Mouse (Mus musculus) neural tube, embryonic 15.5 days (tissue): Measurements from ENCODE around the gene Shroom3. TPM values are rescaled to one million over a fixed set of nuclear protein-coding genes. Genes with fewer than 3 reads are reported as not detected.

Source experiments
- ATAC-seq: fragments of 200-750 bp; cut with Nextera tagmentation; 2 replicates; pipeline ENCODE4 v1.8.0; 2017; ENCODE audit warnings: mild to moderate bottlenecking, moderate TSS enrichment, moderate library complexity; ENCODE audit not compliant: low FRiP score
- H3K27ac ChIP-seq: fragments of 300-500 bp; sonication (generic); replicated peaks from 2 replicates; pipeline ENCODE4 v1.5.1; 2015; ENCODE audit warnings: mild to moderate bottlenecking, inconsistent platforms
- H3K27me3 ChIP-seq: fragments of 300-500 bp; sonication (generic); replicated peaks from 2 replicates; pipeline ENCODE4 v1.6.1; 2015; ENCODE audit warnings: inconsistent platforms
- H3K36me3 ChIP-seq: fragments of 300-500 bp; sonication (generic); 2 replicates; pipeline ENCODE4 v1.6.1; 2015; ENCODE audit warnings: inconsistent platforms
- H3K4me1 ChIP-seq: fragments of 300-500 bp; sonication (generic); 2 replicates; pipeline ENCODE4 v1.6.1; 2015; ENCODE audit warnings: inconsistent platforms
- H3K4me2 ChIP-seq: fragments of 300-500 bp; sonication (generic); 2 replicates; pipeline ENCODE4 v1.6.1; 2015; ENCODE audit warnings: inconsistent platforms, mild to moderate bottlenecking, moderate library complexity
- H3K4me3 ChIP-seq: fragments of 300-500 bp; sonication (generic); replicated peaks from 2 replicates; pipeline ENCODE4 v1.5.1; 2015; ENCODE audit warnings: mild to moderate bottlenecking, inconsistent platforms
- H3K9ac ChIP-seq: fragments of 300-500 bp; sonication (generic); replicated peaks from 2 replicates; pipeline ENCODE4 v1.6.1; 2015; ENCODE audit warnings: mild to moderate bottlenecking, inconsistent platforms
- H3K9me3 ChIP-seq: fragments of 300-500 bp; sonication (generic); replicated peaks from 2 replicates; pipeline ENCODE4 v1.6.1; 2016; ENCODE audit warnings: inconsistent platforms
- WGBS: fragments of 180-500 bp; shearing (Covaris S2); methylation state at CpG from one replicate; pipeline ENCODE4 v1.1.7; 2015; ENCODE audit warnings: mixed read lengths; 5-methylcytosine and 5-hydroxymethylcytosine counted together
- polyA plus RNA-seq: library from polyadenylated mRNA; unstranded; fragments of >200 nt; fragmentation: Nextera tagmentation; extraction: Ambion mirVana; gene quantifications from 2 replicates; pipeline ENCODE4 v1.2.1, GENCODE M21; 2015

Shroom3 gene
- polyA plus RNA-seq, 1 experiment from 2014 or later, result 1.8 TPM

DNA sequence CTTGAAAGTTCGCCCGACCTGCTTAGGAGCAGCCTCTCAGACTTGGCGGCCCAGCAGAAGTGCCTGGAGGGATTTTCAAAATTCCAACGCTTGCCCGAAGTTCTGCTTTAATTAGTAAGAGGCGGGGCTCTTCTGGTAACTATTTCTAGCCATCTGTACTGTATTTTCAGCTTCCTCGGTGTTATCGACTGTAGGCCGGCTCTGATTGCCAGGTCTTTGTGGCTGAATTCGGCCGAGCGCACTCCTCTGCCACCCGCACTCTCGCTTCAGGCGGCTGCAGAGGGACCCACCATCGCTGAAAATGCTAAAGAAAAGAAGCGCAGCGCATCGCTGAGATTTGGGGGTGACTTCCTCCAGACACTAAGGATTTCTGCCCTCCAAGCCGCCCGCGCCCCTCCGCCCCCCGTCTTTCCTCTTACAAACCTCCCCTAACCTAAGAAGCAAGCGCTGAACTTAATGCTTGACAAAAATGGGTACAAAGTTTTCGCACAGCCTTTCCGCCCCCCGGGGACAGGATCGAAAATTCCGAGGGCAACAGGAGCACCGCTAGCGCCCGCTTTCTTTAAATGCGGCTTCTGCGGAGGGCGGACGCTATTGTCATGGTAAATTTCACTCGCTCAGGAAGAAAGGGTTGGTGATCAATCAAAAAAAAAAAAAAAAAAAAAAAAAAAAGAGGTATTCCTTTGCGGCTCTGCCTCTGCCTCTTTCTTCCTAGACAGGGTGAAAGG lies 450 bp upstream of the Shroom3 start:
- peak; percentile 28; the same call in 1 of the 2 replicates for ATAC-seq
- Histone ChIP-seq H3K9ac (peak overlapping the region; percentile 59), H3K4me3 (peak overlapping the region; percentile 51), H3K4me1 (peaks cover 12% of the 10 kb centered on the region), H3K4me2 (peak overlapping the region; percentile 98), H3K9me3 (no peaks in the 10 kb centered on the region), H3K36me3 (no peaks in the 10 kb centered on the region), H3K27me3 (peaks cover 5% of the 10 kb centered on the region; the same call in 1 of the 2 replicates), H3K27ac (peak overlapping the region; percentile 45; the same call in 1 of the 2 replicates)
- under 1% methylated on average over 39 of the region's 39 CpGs for WGBS

DNA sequence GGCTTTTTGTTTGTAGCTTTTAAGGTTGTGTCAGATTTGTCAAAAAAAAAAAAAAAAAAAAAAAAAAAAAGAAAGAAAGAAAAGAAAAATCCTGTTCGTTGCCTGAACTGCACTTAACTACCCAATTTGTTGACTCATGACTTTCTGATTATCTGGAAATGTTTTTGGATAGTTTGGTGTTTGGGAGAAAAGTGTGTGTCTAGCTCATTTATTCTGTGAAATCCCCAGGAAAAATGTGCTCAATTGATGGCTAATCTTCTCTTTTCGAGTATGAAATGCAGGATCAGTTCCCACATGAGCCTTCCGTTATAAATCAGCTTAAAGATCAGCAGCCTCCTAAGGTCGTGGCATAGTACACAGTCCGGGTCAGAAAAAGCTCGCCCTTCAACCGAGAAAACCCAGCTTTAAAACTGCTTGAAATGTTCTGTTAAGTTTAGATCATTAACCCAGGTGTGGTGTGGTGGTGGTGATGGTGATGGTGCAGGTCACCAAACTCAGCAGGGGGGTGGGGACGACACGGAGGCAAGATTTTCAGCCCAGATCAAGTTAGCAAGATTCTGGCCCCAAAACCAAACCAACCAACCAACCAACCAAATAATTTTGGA lies 738 bp downstream of the Shroom3 start:
- peaks cover 12% of the 10 kb centered on the region for H3K4me1 ChIP-seq
- H3K9me3 ChIP-seq, result no peaks in the 10 kb centered on the region
- no peaks in the 10 kb centered on the region for H3K36me3 ChIP-seq
- 24% methylated on average over 9 of the region's 9 CpGs for WGBS
- peak overlapping the region; percentile 51 for H3K4me3 ChIP-seq
- H3K27me3 ChIP-seq, result peaks cover 5% of the 10 kb centered on the region; the same call in 1 of the 2 replicates
- H3K4me2 ChIP-seq, result peak overlapping the region; percentile 98
- no peak overlapping the region for H3K9ac ChIP-seq
- no peak overlapping the region for H3K27ac ChIP-seq
- no peak for ATAC-seq

DNA sequence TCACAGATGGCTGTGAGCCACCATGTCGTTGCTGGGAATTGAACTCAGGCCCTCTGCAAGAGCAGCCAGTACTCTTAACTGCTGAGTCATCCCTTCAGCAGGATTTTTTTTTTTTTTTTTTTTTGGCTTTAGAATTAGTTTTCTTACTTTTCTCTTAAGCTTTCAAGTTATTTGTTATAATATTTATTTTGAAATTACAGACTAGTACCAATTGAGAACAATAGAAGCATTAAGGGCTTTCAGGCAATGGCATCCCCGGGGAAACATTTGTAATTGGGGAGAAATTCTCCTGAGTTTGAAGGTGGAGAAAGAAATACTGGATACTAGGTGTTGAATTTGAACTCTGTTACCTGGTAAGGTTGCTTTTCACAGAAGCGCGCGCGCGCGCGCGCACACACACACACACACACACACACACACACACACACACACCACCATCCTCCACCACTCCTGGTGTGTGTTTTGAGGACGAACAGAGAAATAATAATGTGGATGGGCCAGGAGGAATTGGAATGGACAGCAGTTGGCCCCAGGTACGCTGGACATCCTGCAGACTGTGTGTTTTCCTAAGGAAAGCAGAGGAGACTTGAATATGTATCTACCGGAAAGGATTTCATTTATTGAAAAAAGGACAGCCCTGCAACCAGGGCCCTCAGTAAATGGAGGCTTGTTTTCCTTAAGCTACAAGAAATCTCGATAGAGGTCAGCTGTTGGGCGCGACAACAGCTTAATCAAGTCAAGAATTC lies 1.7 kb downstream of the Shroom3 start:
- Histone ChIP-seq H3K4me1 (peaks cover 12% of the 10 kb centered on the region), H3K36me3 (no peaks in the 10 kb centered on the region), H3K4me3 (0 out of 2 replicates have a peak overlapping the region, but pooled peaks have one; percentile 8), H3K27ac (peak overlapping the region; percentile 14; the same call in 1 of the 2 replicates), H3K4me2 (peak overlapping the region; percentile 19), H3K27me3 (peaks cover 5% of the 10 kb centered on the region; the same call in 1 of the 2 replicates), H3K9ac (no peak overlapping the region), H3K9me3 (no peaks in the 10 kb centered on the region)
- WGBS, result 90% methylated on average over 16 of the region's 16 CpGs
- ATAC-seq, result no peak

DNA sequence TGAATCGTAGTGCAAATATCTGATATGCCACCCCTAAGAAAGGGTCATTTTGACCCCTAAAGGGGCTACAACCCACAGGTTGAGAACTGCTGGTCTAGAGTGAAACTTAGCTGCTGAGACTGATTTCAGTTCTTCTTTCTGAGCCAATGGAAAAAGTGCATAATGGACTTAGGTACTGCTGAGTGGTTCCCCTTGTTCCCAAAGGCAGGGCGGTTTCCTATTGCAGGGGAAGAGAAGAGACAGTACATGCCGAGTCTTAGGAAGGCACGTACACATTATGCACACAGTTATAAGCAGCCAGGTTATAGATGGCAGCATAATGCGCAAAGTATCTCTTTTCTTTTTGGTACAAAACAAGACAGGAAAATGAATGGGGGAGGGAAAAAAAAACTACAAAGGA lies 4.9 kb downstream of the Shroom3 start:
- ATAC-seq, result no peak
- WGBS, result 83% methylated on average over 5 of the region's 5 CpGs
- H3K27ac ChIP-seq, result no peak overlapping the region
- H3K36me3 ChIP-seq, result no peaks in the 10 kb centered on the region
- no peak overlapping the region for H3K9ac ChIP-seq
- H3K4me1 ChIP-seq, result peaks cover 10% of the 10 kb centered on the region
- H3K4me2 ChIP-seq, result no peak overlapping the region
- no peak overlapping the region for H3K4me3 ChIP-seq
- no peaks in the 10 kb centered on the region for H3K27me3 ChIP-seq
- H3K9me3 ChIP-seq, result no peaks in the 10 kb centered on the region

GRCm38 (mm10) chr5:92688569-92688968 lies 5.3 kb downstream of the Shroom3 start:
- Histone ChIP-seq H3K27ac (no peak overlapping the region), H3K4me3 (no peak overlapping the region), H3K4me2 (no peak overlapping the region), H3K36me3 (no peaks in the 10 kb centered on the region), H3K4me1 (peaks cover 6% of the 10 kb centered on the region), H3K27me3 (no peaks in the 10 kb centered on the region), H3K9me3 (no peaks in the 10 kb centered on the region), H3K9ac (no peak overlapping the region)
- 90% methylated on average over 9 of the region's 9 CpGs for WGBS
- ATAC-seq, result no peak

- H3K4me3 ChIP-seq, result no peak overlapping the region
- H3K36me3 ChIP-seq, result no peaks in the 10 kb centered on the region
- no peak overlapping the region for H3K27ac ChIP-seq
- H3K4me2 ChIP-seq, result no peak overlapping the region
- no peak overlapping the region for H3K9ac ChIP-seq
- WGBS, result 63% methylated on average over 16 of the region's 16 CpGs
- 0 out of 2 replicates have a peak, but pooled peaks cover 5% of the 10 kb centered on the region for H3K4me1 ChIP-seq
- no peaks in the 10 kb centered on the region for H3K9me3 ChIP-seq
- ATAC-seq, result peak; percentile 53
- no peaks in the 10 kb centered on the region for H3K27me3 ChIP-seq
Observed at GRCm38 (mm10) chr5:92692206-92693007, 9.2 kb downstream of the Shroom3 start.

- no peaks in the 10 kb centered on the region for H3K9me3 ChIP-seq
- no peaks in the 10 kb centered on the region for H3K27me3 ChIP-seq
- peaks cover 15% of the 10 kb centered on the region for H3K4me1 ChIP-seq
- H3K4me2 ChIP-seq, result no peak overlapping the region
- H3K4me3 ChIP-seq, result no peak overlapping the region
- H3K9ac ChIP-seq, result no peak overlapping the region
- WGBS, result 85% methylated on average over 3 of the region's 3 CpGs
- no peaks in the 10 kb centered on the region for H3K36me3 ChIP-seq
- no peak overlapping the region for H3K27ac ChIP-seq
- ATAC-seq, result no peak
Observed at GRCm38 (mm10) chr5:92693744-92694143, 10.5 kb downstream of the Shroom3 start.

GRCm38 (mm10) chr5:92694316-92694995 lies 11.2 kb downstream of the Shroom3 start:
- Histone ChIP-seq H3K9ac (no peak overlapping the region), H3K27me3 (no peaks in the 10 kb centered on the region), H3K4me3 (no peak overlapping the region), H3K27ac (peak overlapping the region; percentile 14; the same call in 1 of the 2 replicates), H3K36me3 (no peaks in the 10 kb centered on the region), H3K9me3 (no peaks in the 10 kb centered on the region), H3K4me2 (no peak overlapping the region), H3K4me1 (peaks cover 22% of the 10 kb centered on the region)
- no peak for ATAC-seq
- 67% methylated on average over 10 of the region's 10 CpGs for WGBS

DNA sequence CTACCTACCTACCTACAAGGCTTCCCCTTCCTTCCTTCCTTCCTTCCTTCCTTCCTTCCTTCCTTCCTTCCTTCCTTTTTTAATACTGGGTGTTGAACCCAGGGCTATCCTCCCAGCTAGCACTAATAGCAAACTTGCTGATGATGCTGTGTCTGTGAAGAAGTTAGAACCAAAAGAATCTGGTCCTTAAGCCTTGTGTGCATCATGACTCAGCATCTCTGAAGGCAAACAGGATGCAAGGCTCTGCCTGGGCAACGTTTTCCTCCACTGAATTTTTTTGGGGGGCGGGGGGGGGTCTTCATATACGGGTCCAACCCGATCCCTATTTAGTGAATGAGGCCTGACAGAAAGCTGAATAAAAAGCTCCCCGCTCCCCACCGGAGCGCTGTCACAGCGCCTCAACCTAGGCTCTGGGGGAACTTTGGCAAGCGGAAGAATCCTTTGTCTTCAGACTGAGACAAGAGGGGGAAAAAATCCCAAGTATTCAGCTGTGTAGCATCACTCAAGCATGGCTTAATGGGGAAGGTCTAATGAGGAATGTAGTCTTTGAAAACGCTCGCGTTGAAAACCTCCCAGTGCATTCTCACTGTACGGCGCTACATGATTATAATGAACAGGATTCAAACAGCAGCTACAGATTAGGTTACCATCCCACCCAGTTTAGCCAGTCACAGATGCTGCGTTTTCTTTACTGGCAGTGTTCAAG lies 15.0 kb downstream of the Shroom3 start:
- ATAC-seq, result peak; percentile 71
- H3K4me2 ChIP-seq, result peak overlapping the region; percentile 59
- under 1% methylated on average over 15 of the region's 15 CpGs for WGBS
- no peaks in the 10 kb centered on the region for H3K36me3 ChIP-seq
- peak overlapping the region; percentile 33 for H3K9ac ChIP-seq
- peak overlapping the region; percentile 71 for H3K27ac ChIP-seq
- peaks cover 18% of the 10 kb centered on the region for H3K4me1 ChIP-seq
- no peaks in the 10 kb centered on the region for H3K27me3 ChIP-seq
- H3K4me3 ChIP-seq, result peak overlapping the region; percentile 35
- H3K9me3 ChIP-seq, result no peaks in the 10 kb centered on the region

DNA sequence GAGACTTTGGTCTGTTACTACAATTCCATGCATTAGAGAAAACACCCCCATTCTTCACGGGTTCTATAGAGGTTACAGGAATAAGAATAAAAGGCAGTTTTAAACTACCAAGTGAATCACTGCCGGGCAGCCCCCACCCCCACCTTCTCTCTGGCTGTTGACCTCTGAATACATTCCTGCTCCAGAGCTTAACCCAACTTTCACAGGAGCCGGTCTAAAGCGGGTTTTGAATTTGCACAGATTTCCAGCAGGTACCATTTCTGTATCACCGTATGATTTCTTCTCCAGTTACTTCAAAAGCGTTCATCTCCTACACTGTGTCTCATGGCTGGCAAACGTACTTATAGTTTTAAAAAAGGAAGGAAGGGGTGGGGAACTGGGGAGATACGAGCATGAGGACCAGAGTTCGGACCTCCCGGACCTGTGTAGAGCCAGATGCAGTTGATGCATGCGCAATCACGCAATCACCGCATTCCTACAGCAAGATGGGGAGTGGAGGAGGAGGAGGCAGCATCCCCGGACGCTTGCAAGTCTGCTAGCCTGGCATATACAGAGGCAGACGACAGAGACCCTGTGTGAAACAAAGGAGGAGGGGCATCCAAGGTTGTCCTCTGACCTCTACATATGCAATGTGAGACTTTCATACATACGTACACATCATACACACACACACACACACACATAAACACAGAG lies 15.7 kb downstream of the Shroom3 start:
- Histone ChIP-seq H3K9me3 (no peaks in the 10 kb centered on the region), H3K9ac (peak overlapping the region; percentile 33), H3K4me1 (peaks cover 18% of the 10 kb centered on the region), H3K27me3 (no peaks in the 10 kb centered on the region), H3K4me3 (peak overlapping the region; percentile 35), H3K27ac (peak overlapping the region; percentile 71), H3K36me3 (no peaks in the 10 kb centered on the region), H3K4me2 (peak overlapping the region; percentile 59)
- 9% methylated on average over 17 of the region's 17 CpGs for WGBS
- peak; percentile 78 for ATAC-seq
